Mouse (Mus musculus) cerebellum, adult 18-20 months (tissue): Measurements from ENCODE around the gene Lrrc20.

Source experiments
- DNase-seq, 2 experiments: peaks; one replicate each; pipeline ENCODE4 v3.0.0; 2021

Gene Lrrc20

GRCm38 (mm10) chr10:61474344-61474743 lies 1.3 kb upstream of the Lrrc20 start:
- DNase-seq: no peak

GRCm38 (mm10) chr10:61476440-61477165 lies 1.0 kb downstream of the Lrrc20 start:
- no peak for DNase-seq

GRCm38 (mm10) chr10:61479461-61479860 lies 3.9 kb downstream of the Lrrc20 start:
- no peak for DNase-seq

- no peak for DNase-seq
Observed at GRCm38 (mm10) chr10:61479927-61480326, 4.3 kb downstream of the Lrrc20 start.

GRCm38 (mm10) chr10:61480488-61480887 lies 4.9 kb downstream of the Lrrc20 start:
- DNase-seq: no peak

GRCm38 (mm10) chr10:61482771-61483170 lies 7.2 kb downstream of the Lrrc20 start:
- no peak for DNase-seq

- peak in 1 of 2 experiments; percentile 21 for DNase-seq
Observed at GRCm38 (mm10) chr10:61484801-61485200, 9.2 kb downstream of the Lrrc20 start.

DNA sequence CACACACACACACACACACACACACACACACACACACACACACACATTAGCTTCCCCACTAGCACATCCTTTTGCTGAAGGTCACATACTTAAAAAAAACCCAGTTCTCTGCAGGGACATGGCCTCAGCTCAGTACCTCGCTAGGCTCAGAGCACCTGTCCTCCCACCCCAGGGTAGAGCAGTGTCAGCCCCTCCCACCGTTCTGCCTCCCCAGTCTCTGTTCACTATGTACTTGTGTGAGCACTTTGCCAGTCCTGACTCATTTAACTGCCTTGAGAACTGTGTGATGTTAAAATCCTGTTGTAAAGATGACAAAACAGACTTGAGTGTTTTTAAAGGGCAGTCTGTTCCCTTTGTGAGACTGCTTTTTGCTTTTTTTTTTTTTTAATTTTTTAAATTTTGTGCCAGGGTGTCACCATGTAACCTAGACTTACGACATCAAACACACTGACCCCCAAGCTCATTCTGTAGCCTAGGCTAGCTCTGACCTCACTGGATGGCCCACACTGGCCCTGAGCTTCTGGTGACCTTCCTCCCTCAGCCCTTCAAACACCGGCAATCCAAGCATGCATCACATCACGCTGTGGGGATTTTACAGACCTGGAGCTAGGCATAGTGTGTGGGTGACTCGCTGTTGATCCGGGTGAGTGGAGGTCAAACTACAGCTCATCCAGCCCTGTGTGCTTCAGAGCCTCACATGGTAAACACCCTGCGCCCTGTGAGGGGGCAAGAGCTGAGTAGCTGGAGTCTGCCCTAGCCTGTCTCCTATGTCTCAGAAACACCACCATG lies 11.1 kb downstream of the Lrrc20 start:
- DNase-seq: no peak

DNA sequence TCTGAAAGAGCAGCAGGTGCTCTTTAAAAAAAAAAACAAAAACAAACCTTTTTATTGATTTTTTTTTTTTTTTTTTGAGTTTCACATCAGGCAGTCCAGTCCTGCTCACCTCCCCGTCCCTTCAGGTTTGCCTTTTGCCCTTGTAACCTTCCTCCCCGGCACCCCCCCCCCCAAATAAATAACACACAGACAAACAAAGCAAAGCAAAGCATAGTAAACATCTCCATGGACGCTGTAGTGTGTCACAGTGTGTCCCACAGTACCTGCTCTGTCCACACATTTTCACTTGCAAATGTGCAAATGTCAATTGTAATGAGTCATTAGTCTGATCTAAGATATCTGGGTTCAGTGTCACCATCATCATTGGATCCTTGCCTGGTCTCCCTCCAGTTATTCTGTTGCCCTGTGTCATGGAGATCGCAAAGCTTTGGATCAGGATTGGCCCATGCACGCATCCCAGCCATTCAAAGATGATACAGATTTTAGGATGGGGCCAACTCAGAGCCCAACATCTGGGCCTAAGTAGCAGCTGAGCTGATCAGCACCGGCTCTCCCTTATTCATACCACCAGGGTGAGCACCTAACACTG lies 13.0 kb downstream of the Lrrc20 start:
- DNase-seq: no peak

- DNase-seq: no peak
Observed at GRCm38 (mm10) chr10:61491573-61491972, 16.0 kb downstream of the Lrrc20 start.

- peak; percentile 80 to 83 for DNase-seq
Observed at GRCm38 (mm10) chr10:61492040-61492439, 16.4 kb downstream of the Lrrc20 start.

GRCm38 (mm10) chr10:61495461-61495860 lies 19.9 kb downstream of the Lrrc20 start:
- no peak for DNase-seq

DNA sequence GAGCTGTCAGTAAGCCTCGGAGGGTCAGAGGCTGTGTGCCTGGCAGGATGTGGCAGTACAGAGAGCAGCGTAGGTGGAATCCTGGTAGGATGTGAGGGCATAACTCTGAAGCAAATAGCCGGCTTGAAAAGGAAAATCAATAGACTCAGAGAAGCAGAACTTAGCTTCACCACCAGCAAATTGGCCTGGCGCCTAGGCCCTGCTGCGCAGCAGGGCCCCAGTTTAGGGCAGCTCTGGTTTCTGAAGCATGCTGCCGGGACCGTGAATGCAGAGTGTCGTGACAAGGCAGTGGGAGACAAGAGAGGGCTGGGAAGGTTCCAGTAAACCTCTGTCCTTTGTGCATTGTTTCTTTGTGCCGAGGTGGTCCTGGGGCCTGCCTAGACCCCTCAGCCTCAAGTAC lies 20.6 kb downstream of the Lrrc20 start:
- DNase-seq: no peak

GRCm38 (mm10) chr10:61499505-61500466 lies 24.2 kb downstream of the Lrrc20 start:
- DNase-seq: peak; percentile 50 to 51

- no peak for DNase-seq
Observed at GRCm38 (mm10) chr10:61500756-61501155, 25.2 kb downstream of the Lrrc20 start.

DNA sequence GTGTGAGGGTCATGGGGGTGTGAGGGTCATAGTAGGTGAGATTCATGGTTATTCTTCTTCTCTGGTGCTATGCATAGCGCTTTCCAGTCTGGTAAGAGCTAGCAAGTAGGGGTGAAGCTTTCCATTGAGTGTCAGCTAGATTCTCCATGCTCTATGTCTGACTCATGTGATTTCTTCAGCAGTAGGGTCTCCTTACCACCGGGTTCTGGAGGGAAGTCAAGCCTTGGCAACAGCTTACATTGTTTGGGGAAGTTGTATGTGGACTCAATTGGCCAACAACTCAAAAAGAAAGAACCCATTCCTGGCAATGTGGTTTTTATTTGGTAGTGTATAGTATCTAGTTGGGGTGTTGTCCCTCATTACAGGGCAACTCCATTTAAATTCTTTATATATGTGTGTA lies 28.5 kb downstream of the Lrrc20 start:
- DNase-seq: no peak

- DNase-seq: no peak
Observed at GRCm38 (mm10) chr10:61506381-61507200, 31.0 kb downstream of the Lrrc20 start.

GRCm38 (mm10) chr10:61509873-61510272 lies 34.3 kb downstream of the Lrrc20 start:
- DNase-seq: no peak

DNA sequence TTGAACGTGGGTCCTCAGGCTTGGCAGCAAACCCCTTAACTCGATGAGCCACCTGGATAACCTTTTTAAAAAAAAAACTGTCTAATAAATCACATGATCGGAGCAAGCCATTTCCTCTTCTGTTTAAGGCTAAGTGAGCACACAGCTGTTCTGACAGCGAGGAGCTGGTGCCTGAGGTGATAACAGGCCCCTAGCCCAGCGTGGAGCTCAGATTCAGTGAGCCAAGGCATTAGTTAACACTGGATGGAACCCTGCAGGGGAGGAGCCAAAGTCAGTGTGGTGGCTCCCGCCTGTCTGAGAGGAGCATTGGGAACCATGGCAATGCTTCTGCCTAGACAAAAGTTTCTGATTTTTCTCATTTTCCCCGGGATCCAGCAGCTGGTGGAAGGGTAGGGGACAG lies 35.2 kb downstream of the Lrrc20 start:
- DNase-seq: no peak

- DNase-seq: no peak
Observed at GRCm38 (mm10) chr10:61512215-61512889, 36.8 kb downstream of the Lrrc20 start.

DNA sequence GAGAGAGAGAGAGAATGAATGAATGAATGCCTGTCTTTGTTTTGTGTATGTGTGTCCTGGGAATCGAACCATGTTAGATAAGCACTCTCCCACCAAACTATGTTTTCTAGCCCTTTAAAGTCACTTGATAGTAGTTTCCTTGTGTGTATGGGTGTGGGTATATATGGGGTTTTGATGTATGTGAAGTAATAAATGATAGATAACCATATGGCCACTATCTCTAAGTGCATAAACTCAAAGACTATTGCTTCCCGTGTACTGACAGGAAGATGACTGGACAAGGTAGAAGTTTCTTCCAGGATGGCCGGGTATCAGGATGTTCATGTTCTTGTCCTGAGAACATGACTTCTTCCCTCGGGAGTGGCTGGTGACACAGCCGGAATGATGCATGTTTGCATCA lies 41.3 kb downstream of the Lrrc20 start:
- DNase-seq: no peak
